Mouse (Mus musculus) activated CD4-positive, CD25-positive, alpha-beta regulatory T cell, adult 4 months (primary cell): Measurements from ENCODE around the gene Myt1l. TPM values are rescaled to one million over a fixed set of nuclear protein-coding genes. Genes with fewer than 3 reads are reported as not detected.

Source experiments
- ATAC-seq: one replicate; pipeline ENCODE4 v1.8.0; 2017
- polyA plus RNA-seq, 2 experiments: library from polyadenylated mRNA; unstranded; fragments of 100-300 nt; shearing (Covaris generic); gene quantifications; one replicate each; pipeline ENCODE4 v1.2.1; 2017

Gene Myt1l
- polyA plus RNA-seq, 2 experiments from 2014 or later = not detected

GRCm38 (mm10) chr12:29671984-29672383 lies 143.8 kb downstream of the Myt1l start:
- no peak for ATAC-seq

GRCm38 (mm10) chr12:29675594-29676362 lies 147.6 kb downstream of the Myt1l start:
- no peak for ATAC-seq

GRCm38 (mm10) chr12:29682384-29682783 lies 154.2 kb downstream of the Myt1l start:
- ATAC-seq = no peak

GRCm38 (mm10) chr12:29682946-29683345 lies 154.8 kb downstream of the Myt1l start:
- no peak for ATAC-seq

GRCm38 (mm10) chr12:29686241-29686640 lies 158.1 kb downstream of the Myt1l start:
- no peak for ATAC-seq

GRCm38 (mm10) chr12:29691566-29691965 lies 163.4 kb downstream of the Myt1l start:
- no peak for ATAC-seq

GRCm38 (mm10) chr12:29695194-29695593 lies 167.0 kb downstream of the Myt1l start:
- ATAC-seq = no peak

GRCm38 (mm10) chr12:29697526-29698500 lies 169.6 kb downstream of the Myt1l start:
- ATAC-seq = no peak

GRCm38 (mm10) chr12:29698541-29698940 lies 170.4 kb downstream of the Myt1l start:
- no peak for ATAC-seq

GRCm38 (mm10) chr12:29698976-29699375 lies 170.8 kb downstream of the Myt1l start:
- ATAC-seq = no peak

GRCm38 (mm10) chr12:29699386-29699785 lies 171.2 kb downstream of the Myt1l start:
- ATAC-seq = no peak

- no peak for ATAC-seq
Measured at GRCm38 (mm10) chr12:29700026-29700425, 171.8 kb downstream of the Myt1l start.

GRCm38 (mm10) chr12:29701076-29701475 lies 172.9 kb downstream of the Myt1l start:
- ATAC-seq = no peak

GRCm38 (mm10) chr12:29701731-29702316 lies 173.6 kb downstream of the Myt1l start:
- ATAC-seq = no peak

GRCm38 (mm10) chr12:29702626-29703025 lies 174.4 kb downstream of the Myt1l start:
- no peak for ATAC-seq

GRCm38 (mm10) chr12:29703541-29703940 lies 175.4 kb downstream of the Myt1l start:
- no peak for ATAC-seq

GRCm38 (mm10) chr12:29707094-29707493 lies 178.9 kb downstream of the Myt1l start:
- ATAC-seq = no peak

- ATAC-seq = no peak
Measured at GRCm38 (mm10) chr12:29708166-29708565, 180.0 kb downstream of the Myt1l start.

- no peak for ATAC-seq
Measured at GRCm38 (mm10) chr12:29712795-29713721, 184.9 kb downstream of the Myt1l start.

GRCm38 (mm10) chr12:29723722-29724338 lies 195.6 kb downstream of the Myt1l start:
- no peak for ATAC-seq

GRCm38 (mm10) chr12:29728294-29728693 lies 200.1 kb downstream of the Myt1l start:
- ATAC-seq = no peak
